Mouse (Mus musculus) megakaryocyte-erythroid progenitor cell, adult 5-6 weeks (primary cell): ENCODE results near the gene Rassf6. TPM values are rescaled to one million over a fixed set of nuclear protein-coding genes. Genes with fewer than 3 reads are reported as not detected.

Experiments
- ATAC-seq: replicated peaks from 2 replicates; pipeline ENCODE4 v1.8.0; 2016; ENCODE audit warnings: mild to moderate bottlenecking, inconsistent platforms; ENCODE audit not compliant: severe bottlenecking, poor library complexity, low FRiP score, low TSS enrichment
- total RNA-seq, 2 experiments: library from RNA; stranded (forward) in 1 of 2; stranded (reverse) in 1 of 2; fragments of 200-1000, 215-1000 nt in 1 of 2; fragments of >200 nt in 1 of 2; fragmentation: Nextera tagmentation in 1 of 2; gene quantifications; 2 replicates each; pipeline ENCODE4 v1.2.3; 2014 to 2017

Rassf6 gene
- total RNA-seq, 2 experiments from 2014 or later: not detected

GRCm38 (mm10) chr5:90584799-90585198 lies 55.7 kb downstream of the Rassf6 start:
- no peak for ATAC-seq

GRCm38 (mm10) chr5:90582179-90582578 lies 58.3 kb downstream of the Rassf6 start:
- no peak for ATAC-seq

GRCm38 (mm10) chr5:90579556-90579955 lies 60.9 kb downstream of the Rassf6 start:
- ATAC-seq: no peak

- ATAC-seq: no peak
These were observed 62.7 kb downstream of the Rassf6 start for GRCm38 (mm10) chr5:90577751-90578150.

GRCm38 (mm10) chr5:90571216-90571615 lies 69.2 kb downstream of the Rassf6 start:
- ATAC-seq: no peak

- no peak for ATAC-seq
These were observed 72.1 kb downstream of the Rassf6 start for GRCm38 (mm10) chr5:90568338-90568737.

GRCm38 (mm10) chr5:90567788-90568187 lies 72.7 kb downstream of the Rassf6 start:
- no peak for ATAC-seq

GRCm38 (mm10) chr5:90565205-90565604 lies 75.3 kb downstream of the Rassf6 start:
- ATAC-seq: no peak

- no peak for ATAC-seq
These were observed 76.3 kb downstream of the Rassf6 start for GRCm38 (mm10) chr5:90564161-90564560.

- ATAC-seq: no peak
These were observed 77.6 kb downstream of the Rassf6 start for GRCm38 (mm10) chr5:90562880-90563279.

- no peak for ATAC-seq
These were observed 78.7 kb downstream of the Rassf6 start for GRCm38 (mm10) chr5:90561721-90562275.

- ATAC-seq: no peak
These were observed 79.7 kb downstream of the Rassf6 start, which contains the start of gene 5830473C10Rik for GRCm38 (mm10) chr5:90560743-90561142. Gene 5830473C10Rik (plus strand): TSS chr5:90561107.

- ATAC-seq: no peak
These were observed 84.4 kb downstream of the Rassf6 start for GRCm38 (mm10) chr5:90556052-90556451.

Other genes starting within 250 kb of the Rassf6 start
- gene Alb, start 179.8 kb downstream of the Rassf6 start, total RNA-seq (2014; fragmentation: Nextera tagmentation): not detected in 2 replicates
- not detected in 2 replicates for gene Alb, start 179.8 kb downstream of the Rassf6 start, total RNA-seq (2017)
- 1.4 TPM in 1 of 2 replicates, not detected in the other for gene Afp, start 149.9 kb downstream of the Rassf6 start, total RNA-seq (2014; fragmentation: Nextera tagmentation)
- gene Afp, start 149.9 kb downstream of the Rassf6 start, total RNA-seq (2017): 0.42 TPM in 1 of 2 replicates, not detected in the other
- gene Afm, start 121.7 kb downstream of the Rassf6 start, total RNA-seq (2014; fragmentation: Nextera tagmentation): not detected in 2 replicates
- gene Afm, start 121.7 kb downstream of the Rassf6 start, total RNA-seq (2017): not detected in 2 replicates
- not detected in 2 replicates for gene 5830473C10Rik, start 79.5 kb downstream of the Rassf6 start, total RNA-seq (2014; fragmentation: Nextera tagmentation)
- not detected in 2 replicates for gene 5830473C10Rik, start 79.5 kb downstream of the Rassf6 start, total RNA-seq (2017)
- not detected in 2 replicates for gene Cxcl5, start 118.7 kb upstream of the Rassf6 start, total RNA-seq (2014; fragmentation: Nextera tagmentation)
- 0.30 TPM in 1 of 2 replicates, not detected in the other for gene Cxcl5, start 118.7 kb upstream of the Rassf6 start, total RNA-seq (2017)
- not detected in 2 replicates for gene Ppbp, start 127.9 kb upstream of the Rassf6 start, total RNA-seq (2014; fragmentation: Nextera tagmentation)
- gene Ppbp, start 127.9 kb upstream of the Rassf6 start, total RNA-seq (2017): 0.80 TPM in 1 of 2 replicates, not detected in the other
- 2.3 TPM in 1 of 2 replicates, not detected in the other for gene Pf4, start 131.8 kb upstream of the Rassf6 start, total RNA-seq (2014; fragmentation: Nextera tagmentation)
- 40.2 and 87.4 TPM in 2 replicates for gene Pf4, start 131.8 kb upstream of the Rassf6 start, total RNA-seq (2017)
- gene Cxcl3, start 145.4 kb upstream of the Rassf6 start, total RNA-seq (2014; fragmentation: Nextera tagmentation): not detected in 2 replicates
- 0.42 TPM in 1 of 2 replicates, not detected in the other for gene Cxcl3, start 145.4 kb upstream of the Rassf6 start, total RNA-seq (2017)
- gene Cxcl15, start 153.9 kb upstream of the Rassf6 start, total RNA-seq (2014; fragmentation: Nextera tagmentation): not detected in 2 replicates
- gene Cxcl15, start 153.9 kb upstream of the Rassf6 start, total RNA-seq (2017): not detected in 2 replicates